Mouse (Mus musculus) T-helper 2 cell (primary cell): ENCODE results near the gene Sell.

Source experiments
- in situ Hi-C: fragments of 300-600 bp; cut with MboI, MseI; formaldehyde crosslinking; loops from one replicate; pipeline ENCODE4 v1.15.1; 2025; ENCODE audit warnings: high pct_unique_total_duplicates

Gene Sell

GRCm38 (mm10) chr1:164132609-164133008 lies 70.8 kb downstream of the Sell start:
- in situ Hi-C loops, result loop anchor here (10.0 kb wide), 2 partner anchors 1062 to 1672 kb away; partner anchors contain the start of gene Sft2d2
